Mouse (Mus musculus): ENCODE results near the gene Gm21976.

The Gm21976 gene

DNA sequence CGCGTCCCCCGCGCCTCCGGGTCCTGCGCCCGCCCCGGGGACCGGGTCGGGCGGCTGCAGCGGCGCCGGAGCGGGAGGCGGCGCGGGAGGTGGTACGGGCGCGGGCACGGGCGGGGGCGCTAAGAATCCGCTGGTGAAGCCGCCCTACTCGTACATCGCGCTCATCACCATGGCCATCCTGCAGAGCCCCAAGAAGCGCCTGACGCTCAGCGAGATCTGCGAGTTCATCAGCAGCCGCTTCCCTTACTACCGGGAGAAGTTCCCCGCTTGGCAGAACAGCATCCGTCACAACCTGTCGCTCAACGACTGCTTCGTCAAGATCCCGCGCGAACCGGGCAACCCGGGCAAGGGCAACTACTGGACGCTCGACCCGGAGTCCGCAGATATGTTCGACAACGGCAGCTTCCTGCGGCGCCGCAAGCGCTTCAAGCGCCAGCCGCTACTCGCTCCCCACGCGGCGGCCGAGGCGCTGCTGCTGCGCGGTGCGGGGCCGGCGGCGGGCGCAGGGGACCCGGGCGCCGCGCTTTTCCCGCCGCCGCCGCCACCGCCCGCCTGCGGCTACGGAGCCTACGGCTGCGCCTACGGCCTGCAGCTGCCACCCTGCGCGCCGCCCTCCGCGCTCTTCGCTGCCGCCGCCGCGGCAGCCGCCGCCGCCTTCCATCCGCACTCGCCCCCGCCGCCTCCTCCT lies 75.3 kb downstream of the Gm21976 start:
- peak in 1 of 2 experiments; percentile 5 for DNase-seq

DNA sequence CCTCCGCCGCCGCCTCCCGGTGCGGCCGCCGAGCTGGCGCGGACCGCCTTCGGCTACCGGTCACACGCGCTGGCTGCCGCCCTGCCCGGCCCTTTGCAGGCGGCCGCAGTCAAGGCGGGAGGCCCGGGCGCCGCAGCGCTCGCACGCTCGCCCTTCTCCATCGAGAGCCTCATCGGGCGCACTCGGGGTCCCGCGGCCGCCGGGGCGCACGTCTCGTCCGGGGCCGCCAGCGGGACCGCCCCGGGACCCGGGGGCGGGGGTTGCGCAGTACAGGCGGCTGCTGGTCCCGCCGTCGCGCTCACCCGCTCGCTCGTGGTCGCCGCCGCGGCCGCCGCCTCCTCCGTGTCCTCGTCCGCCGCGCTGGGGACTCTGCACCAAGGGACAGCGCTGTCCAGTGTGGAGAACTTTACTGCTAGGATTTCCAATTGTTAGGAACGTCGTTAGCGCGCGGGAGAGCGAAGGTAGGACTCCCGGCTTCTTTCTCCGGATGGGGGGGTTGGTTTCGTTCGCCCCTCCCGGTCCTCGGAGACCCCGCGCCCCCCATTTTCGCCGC lies 75.9 kb downstream of the Gm21976 start:
- no peak for DNase-seq

DNA sequence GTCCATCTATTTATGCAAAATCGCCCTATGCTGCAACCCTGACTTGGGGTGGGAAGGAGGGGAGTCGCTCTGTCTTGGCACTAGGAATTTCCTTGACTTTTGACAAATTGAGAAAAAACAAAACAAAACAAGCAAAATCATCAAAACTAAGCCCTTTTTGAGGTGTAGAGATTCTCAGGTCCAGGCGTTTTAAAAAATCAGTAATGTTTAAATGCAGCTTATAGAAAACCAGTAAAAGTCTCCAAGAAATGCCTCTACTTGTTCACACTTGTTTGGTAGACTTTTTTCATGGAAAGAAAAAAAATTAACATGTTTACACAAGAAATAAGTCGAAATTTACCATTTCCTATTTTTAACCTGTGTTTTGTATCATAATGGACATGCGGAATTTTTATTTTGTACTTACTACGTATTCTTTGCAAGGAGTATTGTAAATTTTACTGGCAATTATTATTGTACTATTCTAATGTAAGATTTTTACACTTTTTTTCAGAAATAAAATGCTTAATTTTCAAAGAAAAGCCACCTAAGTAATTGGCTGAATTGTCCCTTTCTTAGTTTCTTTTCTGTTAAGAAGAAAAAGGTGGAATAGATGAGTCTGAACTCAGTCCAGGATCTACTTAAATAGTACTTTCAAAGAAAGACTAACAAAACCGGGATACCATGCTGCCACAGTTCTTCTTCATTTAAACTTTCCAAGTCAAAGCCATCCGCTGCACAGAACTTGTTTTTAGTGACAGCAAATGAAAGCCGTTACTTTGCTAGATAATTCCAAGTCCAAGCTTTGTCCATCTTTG lies 76.7 kb downstream of the Gm21976 start:
- DNase-seq, result no peak

Data from thymus, adult 18-20 months (tissue).